ENCODE assay signal across 8 mouse cellular contexts in the genomic region with DNA sequence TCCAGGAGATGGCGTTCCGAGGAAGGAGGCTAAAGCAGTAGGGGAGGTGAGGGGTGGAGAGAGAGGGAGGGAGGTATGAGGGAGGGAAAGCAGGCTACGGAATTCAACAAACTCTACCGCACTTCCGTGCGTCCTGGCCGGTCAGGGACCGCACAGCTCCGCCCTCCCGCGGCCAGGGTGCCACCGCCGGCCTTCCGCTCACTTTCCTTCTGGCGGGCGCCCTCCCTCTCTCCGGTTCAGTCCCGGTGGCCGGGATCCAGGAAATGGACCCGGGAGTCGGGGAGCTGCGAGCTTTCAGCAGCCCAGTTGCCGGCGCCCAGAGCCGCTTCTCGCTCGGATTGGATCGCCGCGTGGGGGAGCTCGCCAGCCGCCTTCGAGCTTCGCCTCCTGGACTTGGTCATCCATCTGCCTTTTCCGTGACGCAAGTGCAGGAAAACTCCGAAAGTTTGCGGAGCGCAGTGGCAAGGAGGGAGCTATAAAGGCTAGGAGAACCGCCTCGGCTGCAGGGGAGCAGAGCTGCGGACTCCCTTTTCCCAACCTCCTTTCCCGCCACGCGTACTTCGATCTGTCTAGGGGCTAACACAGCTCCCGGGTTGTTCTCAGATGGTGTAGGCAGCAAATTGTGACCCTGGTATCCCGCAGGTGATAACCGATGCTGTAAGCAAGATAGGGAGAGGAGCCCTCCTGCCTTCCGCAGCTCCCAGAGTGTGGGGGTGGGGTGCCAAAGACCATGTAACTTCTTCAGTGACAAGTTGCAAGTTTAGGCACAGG. TPM values are rescaled to one million over a fixed set of nuclear protein-coding genes. Genes with fewer than 3 reads are reported as not detected.
A peak's percentile ranks its signal among the peaks of the same experiment; 100 is the strongest.
DNase-seq lines count a peak whose midpoint lies in the region; ATAC-seq and TF ChIP-seq lines count a peak whose summit lies in the region.

Snx33 (minus strand) TSS at position 331 of the 771 bp plus-strand sequence.

- peaks cover 0 to 29% of the 10 kb centered on the region in 2 experiments for H3K36me3 ChIP-seq in CH12.LX (replicated peaks in 1 of 2; ENCODE audit: control insufficient read depth in 1 of 2, insufficient read depth in 1 of 2, low read length in 1 of 2)
- H3K36me3 ChIP-seq in forebrain, embryonic 13.5 days (ENCODE audit: poor library complexity, severe bottlenecking), result no peaks in the 10 kb centered on the region
- H3K36me3 ChIP-seq in heart, postnatal 0 days (replicated peaks; ENCODE audit: control insufficient read depth, insufficient read depth, low read length), result no peaks in the 10 kb centered on the region
- H3K36me3 ChIP-seq in liver, embryonic 16.5 days (ENCODE audit: control insufficient read depth, insufficient read depth), result no peaks in the 10 kb centered on the region
- no peaks in the 10 kb centered on the region; the same call in 1 of the 2 replicates for H3K36me3 ChIP-seq in neural tube, embryonic 12.5 days
- H3K36me3 ChIP-seq in stomach, postnatal 0 days (ENCODE audit: control insufficient read depth, insufficient read depth, low read length), result no peaks in the 10 kb centered on the region

- no peaks in the 10 kb centered on the region for H3K79me2 ChIP-seq in CH12.LX (replicated peaks; ENCODE audit: control insufficient read depth, extremely low read depth, insufficient read depth, poor library complexity, severe bottlenecking)

- H3K9ac ChIP-seq in CH12.LX (ENCODE audit: insufficient read depth, low read depth), result peak within 1 kb of the TSS; percentile 87
- H3K9ac ChIP-seq in forebrain, embryonic 13.5 days, result peak within 1 kb of the TSS; percentile 75
- peak within 1 kb of the TSS; percentile 82 for H3K9ac ChIP-seq in heart, postnatal 0 days (replicated peaks; ENCODE audit: low read depth, low read length)
- peak within 1 kb of the TSS; percentile 76 for H3K9ac ChIP-seq in liver, embryonic 16.5 days (ENCODE audit: low read depth, low read length)
- peak within 1 kb of the TSS; percentile 59 for H3K9ac ChIP-seq in neural tube, embryonic 12.5 days
- H3K9ac ChIP-seq in stomach, postnatal 0 days (ENCODE audit: low read length), result peak within 1 kb of the TSS; percentile 82

- no peak within 1 kb of the TSS for H3K27ac ChIP-seq in CH12.LX (ENCODE audit: insufficient read depth, low read depth)
- peak within 1 kb of the TSS; percentile 63 for H3K27ac ChIP-seq in forebrain, embryonic 13.5 days
- H3K27ac ChIP-seq in heart, postnatal 0 days (ENCODE audit: low read depth), result peak within 1 kb of the TSS; percentile 93
- H3K27ac ChIP-seq in liver, embryonic 16.5 days (ENCODE audit: low read length), result peak within 1 kb of the TSS; percentile 81
- H3K27ac ChIP-seq in neural tube, embryonic 12.5 days, result peak within 1 kb of the TSS; percentile 53; the same call in 1 of the 2 replicates
- peak within 1 kb of the TSS; percentile 96 for H3K27ac ChIP-seq in stomach, postnatal 0 days (replicated peaks)

- dilution Hi-C loops in CH12.LX (cut with MboI; ENCODE audit: extremely low pct_ligation_motif_present, extremely low pct_unique_long_range_greater_than_20kb, low sequenced_read_pairs), result no loop called here

- peak; percentile 67 for TF ChIP-seq POLR2A in CH12.LX (IDR thresholded peaks at IDR 0.05; ENCODE audit: low read depth, low read length)

- TF ChIP-seq RAD21 in CH12.LX (IDR thresholded peaks at IDR 0.05; ENCODE audit: low read depth, low read length), result peak; percentile 52

- WGBS in forebrain, embryonic 13.5 days, result under 1% methylated on average over 50 of the region's 50 CpGs
- WGBS in heart, postnatal 0 days, result under 1% methylated on average over 48 of the region's 50 CpGs
- WGBS in liver, embryonic 16.5 days (ENCODE audit: insufficient replicate concordance), result under 1% methylated on average over 49 of the region's 50 CpGs
- WGBS in neural tube, embryonic 12.5 days, result under 1% methylated on average over 50 of the region's 50 CpGs
- under 1% methylated on average over 50 of the region's 50 CpGs for WGBS in stomach, postnatal 0 days

- peak in 1 of 2 experiments; percentile 70; a peak in 2 of 4 replicates for TF ChIP-seq CTCF in CH12.LX (conservative IDR thresholded peaks at IDR 0.05 in 1 of 2, IDR thresholded peaks at IDR 0.05 in 1 of 2; ENCODE audit: low read depth in 2 of 2, low read length in 2 of 2)
- peak; percentile 68 for TF ChIP-seq CTCF in heart, postnatal 0 days (IDR thresholded peaks at IDR 0.05; ENCODE audit: low read depth)
- TF ChIP-seq CTCF in stomach, postnatal 0 days (IDR thresholded peaks at IDR 0.05; ENCODE audit: low read depth), result peak; percentile 78

- in situ Hi-C loops in CH12.LX (cut with MboI; ENCODE audit: low pct_ligation_motif_present, low pct_unique_long_range_greater_than_20kb, low sequenced_read_pairs), result no loop called here

- ATAC-seq in cerebellum, adult (ENCODE audit: insufficient number of reproducible peaks, low FRiP score, low TSS enrichment), result peak; percentile 76
- peak; percentile 87 for ATAC-seq in forebrain, embryonic 13.5 days
- peak; percentile 58 for ATAC-seq in heart, postnatal 0 days (ENCODE audit: insufficient read depth, low read depth)
- peak; percentile 70 for ATAC-seq in liver, embryonic 16.5 days (ENCODE audit: low read depth)
- ATAC-seq in neural tube, embryonic 12.5 days (ENCODE audit: low FRiP score, low read depth), result peak; percentile 78
- ATAC-seq in stomach, postnatal 0 days (ENCODE audit: low FRiP score, low TSS enrichment), result peak; percentile 78

- TF ChIP-seq EP300 in CH12.LX (IDR thresholded peaks at IDR 0.05; ENCODE audit: low read length), result 0 out of 2 replicates have a peak, but pooled peaks have one; percentile 21
- no peak; the same call in 1 of the 2 replicates for TF ChIP-seq EP300 in heart, postnatal 0 days (IDR thresholded peaks at IDR 0.05; ENCODE audit: low read depth)
- TF ChIP-seq EP300 in stomach, postnatal 0 days (optimal IDR thresholded peaks at IDR 0.05), result no peak

- H3K27me3 ChIP-seq in CH12.LX (replicated peaks), result peaks cover 28% of the 10 kb centered on the region
- H3K27me3 ChIP-seq in forebrain, embryonic 13.5 days, result 0 out of 2 replicates have a peak, but pooled peaks cover 4% of the 10 kb centered on the region
- no peaks in the 10 kb centered on the region for H3K27me3 ChIP-seq in heart, postnatal 0 days (ENCODE audit: control insufficient read depth, insufficient read depth, low read length)
- H3K27me3 ChIP-seq in liver, embryonic 16.5 days (ENCODE audit: control insufficient read depth, insufficient read depth, low read depth, low read length), result peaks cover 19% of the 10 kb centered on the region
- H3K27me3 ChIP-seq in neural tube, embryonic 12.5 days (replicated peaks), result peaks cover 3% of the 10 kb centered on the region; the same call in 1 of the 2 replicates
- H3K27me3 ChIP-seq in stomach, postnatal 0 days (ENCODE audit: control insufficient read depth, insufficient read depth, low read length), result no peaks in the 10 kb centered on the region

- DNase-seq in CH12.LX (ENCODE audit: extremely low read depth), result peak; percentile 63
- DNase-seq in heart, postnatal 0 days (ENCODE audit: low spot score), result peak; percentile 91
- DNase-seq in kidney, postnatal 4 days, result peak; percentile 97
- peak; percentile 96 for DNase-seq in stomach, postnatal 0 days (ENCODE audit: low spot score)

- no peaks in the 10 kb centered on the region for H3K9me3 ChIP-seq in CH12.LX (replicated peaks; ENCODE audit: low read length)
- H3K9me3 ChIP-seq in forebrain, embryonic 13.5 days (replicated peaks), result no peaks in the 10 kb centered on the region
- no peaks in the 10 kb centered on the region for H3K9me3 ChIP-seq in heart, postnatal 0 days (replicated peaks; ENCODE audit: control insufficient read depth, low read length)
- no peaks in the 10 kb centered on the region for H3K9me3 ChIP-seq in liver, embryonic 16.5 days (replicated peaks; ENCODE audit: control insufficient read depth, low read length)
- no peaks in the 10 kb centered on the region for H3K9me3 ChIP-seq in neural tube, embryonic 12.5 days
- H3K9me3 ChIP-seq in stomach, postnatal 0 days (ENCODE audit: control insufficient read depth, low read length), result no peaks in the 10 kb centered on the region

- peak within 1 kb of the TSS; percentile 68 for H3K4me2 ChIP-seq in CH12.LX (ENCODE audit: insufficient read depth, low read depth, poor library complexity, severe bottlenecking)
- peak within 1 kb of the TSS; percentile 84 for H3K4me2 ChIP-seq in forebrain, embryonic 13.5 days
- peak within 1 kb of the TSS; percentile 92 for H3K4me2 ChIP-seq in heart, postnatal 0 days (ENCODE audit: low read depth, low read length)
- peak within 1 kb of the TSS; percentile 84 for H3K4me2 ChIP-seq in liver, embryonic 16.5 days (ENCODE audit: low read depth, low read length)
- peak within 1 kb of the TSS; percentile 70 for H3K4me2 ChIP-seq in neural tube, embryonic 12.5 days (replicated peaks)
- peak within 1 kb of the TSS; percentile 89 for H3K4me2 ChIP-seq in stomach, postnatal 0 days (replicated peaks; ENCODE audit: low read depth)

- H3K4me3 ChIP-seq in CH12.LX (replicated peaks in 1 of 3; ENCODE audit: low read depth in 2 of 3, low read length in 2 of 3, poor library complexity in 1 of 3), result peak within 1 kb of the TSS; percentile 66 to 79 (median 77)
- H3K4me3 ChIP-seq in forebrain, embryonic 13.5 days, result peak within 1 kb of the TSS; percentile 66
- H3K4me3 ChIP-seq in heart, postnatal 0 days (ENCODE audit: low read depth, low read length), result peak within 1 kb of the TSS; percentile 82
- peak within 1 kb of the TSS; percentile 69 for H3K4me3 ChIP-seq in liver, embryonic 16.5 days (ENCODE audit: low read depth, low read length)
- H3K4me3 ChIP-seq in neural tube, embryonic 12.5 days, result peak within 1 kb of the TSS; percentile 65
- H3K4me3 ChIP-seq in stomach, postnatal 0 days (ENCODE audit: low read depth, low read length), result peak within 1 kb of the TSS; percentile 67

- peaks cover 17 to 34% of the 10 kb centered on the region in 2 experiments for H3K4me1 ChIP-seq in CH12.LX (ENCODE audit: control insufficient read depth in 1 of 2, insufficient read depth in 2 of 2)
- H3K4me1 ChIP-seq in forebrain, embryonic 13.5 days, result peaks cover 51% of the 10 kb centered on the region
- peaks cover 36% of the 10 kb centered on the region for H3K4me1 ChIP-seq in heart, postnatal 0 days (ENCODE audit: control insufficient read depth, insufficient read depth)
- peaks cover 19% of the 10 kb centered on the region for H3K4me1 ChIP-seq in liver, embryonic 16.5 days (ENCODE audit: control insufficient read depth, low read depth, low read length)
- peaks cover 43% of the 10 kb centered on the region for H3K4me1 ChIP-seq in neural tube, embryonic 12.5 days
- H3K4me1 ChIP-seq in stomach, postnatal 0 days (replicated peaks; ENCODE audit: control insufficient read depth, insufficient read depth), result peaks cover 21% of the 10 kb centered on the region

RNA-seq across cellular contexts. Expression of gene Snx33, which starts in this region (rescaled TPM):
- total RNA-seq in CH12.LX (2012; rRNA removed), result 2.6 and 3.2 TPM in 2 replicates
- total RNA-seq in CH12.LX (2014; rRNA removed), result 1.4 and 1.7 TPM in 2 replicates
- 2.2 and 2.6 TPM in 2 replicates for polyA plus RNA-seq in CH12.LX (2012; ENCODE audit: insufficient read length, low read depth)
- 2.6 TPM in 2 replicates for polyA plus RNA-seq in forebrain, embryonic 13.5 days (2015; fragmentation: Nextera tagmentation; extraction: Ambion mirVana)
- total RNA-seq in heart, postnatal 0 days (2014; rRNA removed; ENCODE audit: low replicate concordance), result 11.4 and 13.5 TPM in 2 replicates
- 4.4 and 5.2 TPM in 2 replicates for polyA plus RNA-seq in heart, postnatal 0 days (2015; fragmentation: Nextera tagmentation; extraction: Ambion mirVana)
- 1.8 and 1.9 TPM in 2 replicates for polyA plus RNA-seq in liver, embryonic 16.5 days (2015; fragmentation: Nextera tagmentation; extraction: Ambion mirVana)
- polyA plus RNA-seq in neural tube, embryonic 12.5 days (2016; fragmentation: Nextera tagmentation; extraction: Ambion mirVana), result 5.6 and 6.5 TPM in 2 replicates
- 5.5 and 6.4 TPM in 2 replicates for polyA plus RNA-seq in stomach, postnatal 0 days (2015; fragmentation: Nextera tagmentation; extraction: Ambion mirVana)
